Mouse (Mus musculus): Measurements from ENCODE around the gene Casp9.

Gene Casp9

GRCm38 (mm10) chr4:141818861-141819260 is 25.4 kb downstream of the Casp9 start:
- no peak for DNase-seq

- no peak for DNase-seq
Measured at GRCm38 (mm10) chr4:141819316-141819715, 25.9 kb downstream of the Casp9 start.

GRCm38 (mm10) chr4:141821178-141821577 is 27.8 kb downstream of the Casp9 start:
- no peak for DNase-seq

GRCm38 (mm10) chr4:141822089-141822488 is 28.7 kb downstream of the Casp9 start:
- DNase-seq = peak; percentile 56

GRCm38 (mm10) chr4:141822979-141823378 is 29.6 kb downstream of the Casp9 start:
- no peak for DNase-seq

- DNase-seq = no peak
Measured at GRCm38 (mm10) chr4:141826060-141826459, 32.6 kb downstream of the Casp9 start, which contains the start of gene Cela2a. Gene Cela2a (minus strand): TSS chr4:141826160.

- DNase-seq = no peak
Measured at GRCm38 (mm10) chr4:141827401-141827800, 34.0 kb downstream of the Casp9 start.

GRCm38 (mm10) chr4:141828177-141828576 is 34.8 kb downstream of the Casp9 start:
- no peak for DNase-seq

- DNase-seq = no peak
Measured at GRCm38 (mm10) chr4:141830381-141830780, 37.0 kb downstream of the Casp9 start.

- no peak for DNase-seq
Measured at GRCm38 (mm10) chr4:141831361-141831760, 37.9 kb downstream of the Casp9 start.

GRCm38 (mm10) chr4:141833911-141834310 is 40.5 kb downstream of the Casp9 start:
- no peak for DNase-seq

- DNase-seq = no peak
Measured at GRCm38 (mm10) chr4:141834536-141835095, 41.2 kb downstream of the Casp9 start.

GRCm38 (mm10) chr4:141845999-141846398 is 52.6 kb downstream of the Casp9 start, which contains the start of gene Ctrc:
Gene Ctrc (minus strand): TSS chr4:141846359.
- no peak for DNase-seq

GRCm38 (mm10) chr4:141853437-141853836 is 60.0 kb downstream of the Casp9 start:
- peak; percentile 77 for DNase-seq

GRCm38 (mm10) chr4:141857422-141857930 is 64.1 kb downstream of the Casp9 start:
- peak; percentile 85 for DNase-seq

GRCm38 (mm10) chr4:141858501-141858900 is 65.1 kb downstream of the Casp9 start:
- DNase-seq = peak; percentile 42

GRCm38 (mm10) chr4:141859351-141859750 is 65.9 kb downstream of the Casp9 start:
- DNase-seq = no peak

- no peak for DNase-seq
Measured at GRCm38 (mm10) chr4:141860246-141860841, 66.9 kb downstream of the Casp9 start.

GRCm38 (mm10) chr4:141861591-141862295 is 68.3 kb downstream of the Casp9 start:
- no peak for DNase-seq

GRCm38 (mm10) chr4:141862867-141863266 is 69.5 kb downstream of the Casp9 start:
- no peak for DNase-seq

- no peak for DNase-seq
Measured at GRCm38 (mm10) chr4:141863726-141864280, 70.4 kb downstream of the Casp9 start.

- DNase-seq = no peak
Measured at GRCm38 (mm10) chr4:141864506-141864905, 71.1 kb downstream of the Casp9 start.

- DNase-seq = no peak
Measured at GRCm38 (mm10) chr4:141865006-141865405, 71.6 kb downstream of the Casp9 start.

Data from lung, postnatal 14 days (tissue).